Mouse (Mus musculus): ENCODE measurements around the gene Rnf5. TPM values are rescaled to one million over a fixed set of nuclear protein-coding genes. Genes with fewer than 3 reads are reported as not detected.

Rnf5 gene
- total RNA-seq, 2 experiments from 2014 or later = 74.2 to 75.9 TPM

- DNase-seq (ENCODE audit: low spot score in 2 of 2) = no peak
These were observed 32.2 kb upstream of the Rnf5 start for GRCm38 (mm10) chr17:34635671-34636070.

DNA sequence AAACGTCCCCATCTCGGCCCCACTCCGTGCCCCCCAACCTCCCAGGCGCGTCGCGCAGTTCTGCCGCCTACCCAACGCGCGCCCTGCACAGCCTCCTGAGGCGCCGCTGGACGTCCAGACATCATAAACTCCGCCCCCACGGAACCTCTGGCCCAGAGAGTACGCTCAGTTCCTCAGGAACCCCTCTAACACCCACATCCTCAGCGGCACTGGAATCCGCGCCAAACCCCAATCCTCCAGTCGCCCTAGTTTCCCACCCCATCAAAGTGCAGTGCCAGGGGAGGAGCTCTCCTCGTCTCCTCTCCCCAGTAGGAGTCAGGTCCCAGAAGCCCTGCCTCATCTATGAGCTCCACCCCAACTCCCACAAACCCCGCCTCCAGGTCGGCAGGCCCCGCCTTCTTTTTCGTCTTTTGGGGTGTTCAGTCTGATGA lies 28.8 kb upstream of the Rnf5 start:
- DNase-seq (ENCODE audit: low spot score in 2 of 2) = peak; percentile 87 to 92

DNA sequence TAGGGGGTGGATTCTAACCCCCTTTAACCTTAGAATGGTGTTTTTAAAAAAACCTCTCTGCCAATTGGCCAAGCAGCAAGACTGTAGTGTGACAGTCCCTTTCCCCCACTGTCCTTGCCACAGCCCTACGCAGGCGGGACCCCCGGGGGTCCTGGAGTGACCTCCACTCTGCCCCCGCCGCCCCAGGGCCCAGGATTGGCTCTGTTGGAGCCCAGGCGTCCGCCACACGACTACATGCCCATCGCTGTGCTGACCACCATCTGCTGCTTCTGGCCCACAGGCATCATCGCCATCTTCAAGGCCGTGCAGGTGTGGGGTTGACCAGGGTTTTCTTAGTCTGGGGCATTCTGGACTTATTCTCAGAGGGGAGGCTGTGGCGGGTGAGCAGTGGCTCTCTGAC lies 28.2 kb upstream of the Rnf5 start:
- DNase-seq (ENCODE audit: low spot score in 2 of 2) = no peak

- DNase-seq (ENCODE audit: low spot score in 2 of 2) = no peak
These were observed 27.3 kb upstream of the Rnf5 start for GRCm38 (mm10) chr17:34630761-34631301.

DNA sequence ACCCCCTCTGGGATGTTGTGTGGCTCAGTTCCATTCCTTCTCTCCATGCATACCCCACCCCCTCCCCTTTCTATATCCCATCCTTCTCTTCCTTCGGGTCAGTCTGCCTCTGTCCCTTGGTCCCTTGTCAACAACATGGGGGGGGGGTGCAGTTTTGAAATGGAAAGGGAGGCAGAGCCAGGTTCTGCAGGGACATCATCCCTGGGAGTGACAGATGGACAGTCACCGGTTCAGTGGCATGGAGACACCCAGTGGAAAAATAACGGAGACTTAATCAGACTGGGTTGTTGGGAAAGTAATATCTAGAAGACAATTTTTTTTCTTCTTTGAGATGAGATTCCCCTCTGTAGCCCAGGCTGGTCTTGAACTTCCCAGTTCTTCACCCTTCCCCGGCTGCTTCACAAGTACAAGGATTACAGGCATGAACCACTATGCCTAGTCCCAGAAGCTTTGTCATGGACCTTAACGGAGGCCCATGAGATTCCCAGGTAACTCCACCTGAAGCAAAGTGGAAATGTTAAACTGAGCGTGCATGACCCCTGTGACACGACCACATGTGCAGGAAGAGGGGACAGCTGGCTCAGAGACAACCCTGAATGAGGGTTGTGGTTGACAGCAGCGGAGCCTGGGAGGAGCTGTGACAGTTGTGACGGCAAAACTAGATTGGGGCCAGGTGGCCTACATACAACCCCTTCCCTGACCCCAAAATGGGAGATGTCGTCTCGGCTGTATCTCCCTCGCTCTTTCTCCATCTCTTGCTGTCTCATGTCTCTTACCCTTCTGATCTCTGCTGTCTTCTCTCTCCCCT lies 26.5 kb upstream of the Rnf5 start:
- no peak for DNase-seq (ENCODE audit: low spot score in 2 of 2)

DNA sequence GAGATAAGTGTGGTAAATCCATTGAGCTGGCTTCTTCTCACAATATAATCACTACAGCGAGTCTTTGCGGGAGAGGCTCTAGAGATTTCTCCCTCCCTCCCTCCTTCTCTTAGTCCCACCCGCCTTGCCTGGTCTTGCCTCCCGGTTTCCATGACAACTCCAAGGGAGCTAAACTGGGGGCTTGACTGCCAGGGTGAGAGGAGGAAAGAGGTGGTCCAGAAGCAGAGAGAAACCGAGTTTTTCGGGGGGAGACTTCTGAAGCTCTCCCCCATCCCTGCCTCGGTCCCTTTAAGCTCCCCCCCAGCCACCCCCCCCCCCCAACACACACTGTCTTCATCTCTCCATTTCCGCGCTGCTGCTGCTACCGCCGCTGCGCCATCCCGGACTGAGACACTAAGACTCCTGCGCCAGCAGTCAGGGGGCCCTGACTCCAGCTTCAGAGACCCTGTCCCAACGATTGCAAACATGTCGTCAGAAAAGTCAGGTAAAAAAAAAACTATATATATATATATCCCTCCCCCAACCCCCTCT lies 25.8 kb upstream of the Rnf5 start, which contains the start of gene Prrt1:
TSS of gene Prrt1 (plus strand) at position 313 of the 531 bp plus-strand sequence.
- peak; percentile 62 to 69 for DNase-seq (ENCODE audit: low spot score in 2 of 2)

GRCm38 (mm10) chr17:34628644-34628967 lies 25.1 kb upstream of the Rnf5 start:
- no peak for DNase-seq (ENCODE audit: low spot score in 2 of 2)

DNA sequence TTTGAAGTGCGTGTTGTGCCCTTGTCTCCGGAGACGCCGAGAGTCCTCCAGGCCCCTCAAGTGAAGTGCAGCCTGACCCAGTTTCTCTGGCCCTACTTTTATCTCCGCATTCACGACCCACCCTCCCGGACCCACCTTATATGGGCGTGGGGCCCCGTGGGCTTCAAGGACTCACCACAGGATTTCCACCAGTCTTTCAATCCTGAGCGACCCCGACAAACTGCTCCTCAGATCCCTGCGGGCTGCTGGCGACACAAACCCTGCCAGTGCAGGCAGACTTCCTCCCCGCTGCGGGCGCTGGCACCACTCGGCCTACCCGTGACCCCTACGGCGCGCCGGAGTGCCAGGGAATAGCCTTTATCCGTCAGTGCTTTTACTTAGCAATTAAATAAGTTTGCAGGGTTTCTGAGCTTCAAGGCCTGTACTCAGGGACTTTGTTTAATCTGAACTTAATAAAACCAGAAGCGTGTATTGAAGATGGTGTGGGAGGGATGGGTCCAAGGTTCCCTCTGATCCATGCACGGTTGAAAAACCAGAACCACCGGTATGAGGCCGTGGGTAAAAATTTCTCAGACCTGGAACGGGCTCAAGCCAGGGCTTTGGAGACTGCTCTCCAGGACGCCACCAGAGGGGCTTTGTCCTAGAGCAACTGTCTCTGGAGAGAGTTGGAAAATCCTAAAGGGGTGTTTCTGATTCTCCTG lies 24.6 kb upstream of the Rnf5 start, which contains the start of gene Ppt2:
TSS of gene Ppt2 (minus strand) at position 568 of the 701 bp plus-strand sequence.
- peak in 1 of 2 experiments; percentile 25 for DNase-seq (ENCODE audit: low spot score in 2 of 2)

DNA sequence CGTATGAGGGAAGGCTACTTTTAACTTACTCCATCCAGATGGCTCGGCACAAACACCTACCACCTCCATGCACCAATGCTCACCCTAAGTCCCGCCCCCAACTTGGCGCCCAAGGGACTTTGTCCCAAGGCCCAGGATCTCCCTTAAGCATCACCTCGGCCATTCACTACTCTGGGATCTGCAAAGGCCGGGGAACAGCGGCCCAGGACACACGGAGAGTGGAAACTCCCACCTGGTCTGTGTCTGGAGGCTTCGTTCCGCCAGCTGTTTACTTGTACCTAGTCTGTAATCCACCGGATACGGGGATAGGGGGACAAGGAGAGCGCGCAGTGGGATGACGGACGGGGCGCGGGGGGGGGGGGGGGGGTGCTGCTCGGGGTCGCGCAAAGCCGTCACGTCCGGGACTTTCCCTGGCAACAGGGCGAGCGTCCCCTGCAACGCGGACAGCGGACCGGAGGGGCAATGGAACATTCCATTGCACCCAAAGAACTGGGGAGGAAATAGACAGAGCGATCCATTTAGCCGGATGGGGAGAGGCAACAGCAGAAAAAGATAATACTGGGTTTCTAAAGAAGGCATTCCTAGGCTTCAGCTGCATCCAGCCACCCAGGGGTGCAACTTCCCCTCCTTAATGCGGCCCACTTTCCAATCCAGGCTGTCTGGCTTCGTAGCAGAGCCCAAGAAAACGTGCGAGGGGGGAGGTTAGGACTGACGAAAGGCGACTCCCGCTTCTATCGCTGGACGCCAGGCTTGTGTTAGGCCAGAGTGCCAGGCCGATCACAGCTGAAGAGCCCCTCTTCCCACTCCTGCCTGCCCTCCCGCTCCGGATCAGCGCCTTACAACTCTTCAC lies 23.8 kb upstream of the Rnf5 start:
- peak; percentile 83 to 86 for DNase-seq (ENCODE audit: low spot score in 2 of 2)

GRCm38 (mm10) chr17:34626773-34627092 lies 23.2 kb upstream of the Rnf5 start:
- no peak for DNase-seq (ENCODE audit: low spot score in 2 of 2)

DNA sequence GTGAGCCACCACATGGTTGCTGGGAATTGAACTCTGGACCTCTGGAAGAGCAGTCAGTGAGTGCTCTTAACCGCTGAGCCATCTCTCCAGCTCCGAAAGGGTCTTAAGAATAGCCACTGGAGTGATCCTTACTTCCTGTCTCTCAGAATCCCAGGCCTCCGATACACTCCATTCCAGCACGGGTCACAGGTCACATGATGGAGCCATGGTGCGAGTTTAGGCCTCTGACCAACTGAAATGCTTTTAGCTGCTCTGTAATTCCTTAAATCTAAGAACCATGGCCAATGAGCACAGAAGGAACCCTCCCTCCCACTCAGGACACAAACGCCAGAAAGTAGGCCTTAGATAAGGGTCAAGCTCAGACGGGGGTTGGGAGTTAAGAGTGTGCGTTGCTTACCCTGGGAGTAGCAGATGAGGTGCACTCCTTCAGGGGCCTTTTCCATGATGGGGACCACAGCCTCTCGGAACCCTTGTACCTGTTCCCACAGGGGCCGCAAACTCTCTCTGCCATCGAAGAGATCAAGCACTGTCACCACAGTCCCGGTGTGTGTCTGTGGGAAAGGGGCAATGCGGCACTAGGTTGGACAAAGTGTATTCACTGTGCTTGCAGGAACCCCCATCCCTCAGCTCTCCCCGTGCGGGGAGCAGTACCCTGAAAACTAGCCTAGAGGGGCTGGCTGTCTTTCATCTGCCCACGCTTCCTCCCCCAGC lies 22.7 kb upstream of the Rnf5 start:
- DNase-seq (ENCODE audit: low spot score in 2 of 2) = no peak

DNA sequence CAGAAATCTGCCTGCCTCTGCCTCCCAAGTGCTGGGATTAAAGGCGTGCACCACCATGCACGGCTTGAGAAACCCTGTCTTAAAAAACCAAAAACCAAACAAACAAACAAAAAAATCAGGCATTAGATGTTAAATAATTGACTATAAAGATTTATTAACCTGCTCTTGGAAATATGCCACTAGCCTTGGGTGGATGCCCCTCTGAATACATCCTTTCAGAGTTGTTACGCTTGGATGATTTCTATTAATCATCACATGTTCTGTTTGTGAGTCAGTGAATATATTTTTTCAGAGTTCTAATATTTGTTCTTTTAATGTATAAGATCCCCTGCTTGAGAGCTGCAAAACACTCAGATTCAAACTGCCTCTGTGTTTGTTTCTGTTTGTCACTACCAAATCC lies 21.5 kb upstream of the Rnf5 start:
- no peak for DNase-seq (ENCODE audit: low spot score in 2 of 2)

- DNase-seq (ENCODE audit: low spot score in 2 of 2) = no peak
These were observed 19.7 kb upstream of the Rnf5 start for GRCm38 (mm10) chr17:34623161-34623560.

DNA sequence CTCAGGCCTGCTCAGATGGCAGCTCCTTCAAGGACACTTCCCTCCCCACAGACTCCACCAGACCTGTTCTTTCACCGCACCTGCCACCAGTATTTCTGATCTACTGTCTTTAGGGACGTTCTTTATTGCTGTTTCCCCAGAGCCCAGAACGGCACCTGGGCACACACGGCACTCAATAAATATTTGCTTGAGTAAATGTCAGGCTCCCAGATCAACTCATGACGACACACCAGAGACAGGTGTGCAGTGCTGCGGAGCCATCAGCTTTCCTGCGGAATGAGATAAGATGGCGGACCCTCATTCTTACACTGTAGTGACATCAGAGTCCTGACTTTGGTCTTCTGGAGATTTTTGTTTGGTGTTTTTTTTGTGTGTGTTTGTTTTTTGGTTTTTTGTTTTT lies 17.5 kb upstream of the Rnf5 start:
- no peak for DNase-seq (ENCODE audit: low spot score in 2 of 2)

DNA sequence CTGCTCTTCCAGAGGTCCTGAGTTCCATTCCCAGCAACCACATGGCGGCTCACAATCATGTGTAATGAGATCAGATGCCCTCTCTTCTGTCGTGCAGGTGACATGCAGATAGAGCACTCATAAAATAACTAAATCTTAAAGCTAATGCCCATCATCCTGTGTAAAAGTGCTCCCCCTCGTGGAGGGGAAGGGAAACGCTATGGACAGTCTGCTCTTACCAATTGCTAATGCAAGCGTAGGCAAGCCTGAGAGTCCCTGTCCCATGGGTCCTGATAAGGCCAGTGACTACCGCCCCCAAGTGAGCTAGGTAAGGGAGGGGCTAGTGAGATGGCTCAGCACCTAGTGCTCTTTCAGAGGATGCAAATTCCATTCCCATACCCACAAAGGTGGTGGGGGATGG lies 15.5 kb upstream of the Rnf5 start:
- peak in 1 of 2 experiments; percentile 64 for DNase-seq (ENCODE audit: low spot score in 2 of 2)

GRCm38 (mm10) chr17:34615871-34616270 lies 12.4 kb upstream of the Rnf5 start, which contains the start of gene Egfl8:
Gene Egfl8 (minus strand): TSS chr17:34615971.
- DNase-seq (ENCODE audit: low spot score in 2 of 2) = no peak

- peak in 1 of 2 experiments; percentile 39 for DNase-seq (ENCODE audit: low spot score in 2 of 2)
These were observed 10.3 kb upstream of the Rnf5 start for GRCm38 (mm10) chr17:34613830-34614229.

- DNase-seq (ENCODE audit: low spot score in 2 of 2) = no peak
These were observed 9.7 kb upstream of the Rnf5 start for GRCm38 (mm10) chr17:34613054-34613645.

DNA sequence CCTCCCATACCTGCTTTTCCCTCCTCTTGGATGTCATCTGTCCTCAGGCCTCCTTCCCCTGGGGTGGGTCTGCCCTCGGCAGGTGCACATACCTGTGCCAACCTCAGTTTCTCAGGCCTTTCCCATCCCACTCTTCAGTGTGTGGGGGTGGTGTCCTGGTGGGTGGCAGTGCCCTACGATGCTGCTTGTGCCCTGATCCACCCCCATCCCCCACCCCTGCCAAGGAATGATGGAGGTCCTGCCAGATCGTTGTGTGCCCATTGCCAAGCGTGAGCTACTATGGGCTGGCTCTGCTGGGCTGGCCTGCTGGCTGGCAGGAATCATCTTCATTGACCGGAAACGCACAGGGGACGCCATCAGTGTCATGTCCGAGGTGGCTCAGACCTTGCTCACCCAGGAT lies 7.6 kb upstream of the Rnf5 start:
- no peak for DNase-seq (ENCODE audit: low spot score in 2 of 2)

- DNase-seq (ENCODE audit: low spot score in 2 of 2) = no peak
These were observed 4.5 kb upstream of the Rnf5 start for GRCm38 (mm10) chr17:34607997-34608396.

Measured in left cerebral cortex, adult 18-20 months (tissue).